Mouse (Mus musculus): ENCODE measurements around the gene Cd163.
A peak's percentile ranks its signal among the peaks of the same experiment; 100 is the strongest.
"Not testable (repeated sequence)": the region's sequence is repeated elsewhere in the genome, so short reads cannot be mapped to it uniquely, and the experiment has no call there.

Cd163 gene

GRCm38 (mm10) chr6:124304356-124304755 is at the start of gene Cd163:
TSS of gene Cd163 (plus strand) at chr6:124304656.
- no peak for DNase-seq

- no peak for DNase-seq
These were observed 48.6 kb upstream of the Cd163 start for GRCm38 (mm10) chr6:124255721-124256470.

- DNase-seq = peak; percentile 14
These were observed 44.1 kb upstream of the Cd163 start for GRCm38 (mm10) chr6:124260198-124260931.

- DNase-seq = peak; percentile 13
These were observed 41.8 kb upstream of the Cd163 start for GRCm38 (mm10) chr6:124262696-124263095.

GRCm38 (mm10) chr6:124273231-124273880 is 31.1 kb upstream of the Cd163 start:
- no peak for DNase-seq

- peak; percentile 32 for DNase-seq
These were observed 26.8 kb upstream of the Cd163 start for GRCm38 (mm10) chr6:124277641-124278040.

GRCm38 (mm10) chr6:124278291-124278690 is 26.2 kb upstream of the Cd163 start:
- no peak for DNase-seq

- DNase-seq = no peak
These were observed 21.7 kb upstream of the Cd163 start for GRCm38 (mm10) chr6:124282731-124283130.

GRCm38 (mm10) chr6:124297378-124297777 is 7.1 kb upstream of the Cd163 start:
- not testable (repeated sequence) for DNase-seq

- no peak for DNase-seq
These were observed 2.8 kb upstream of the Cd163 start for GRCm38 (mm10) chr6:124301447-124302192.

- no peak for DNase-seq
These were observed 4.5 kb downstream of the Cd163 start for GRCm38 (mm10) chr6:124308935-124309334.

- DNase-seq = no peak
These were observed 7.8 kb downstream of the Cd163 start for GRCm38 (mm10) chr6:124312292-124312691.

- no peak for DNase-seq
These were observed 15.9 kb downstream of the Cd163 start for GRCm38 (mm10) chr6:124320371-124320770.

- no peak for DNase-seq
These were observed 17.3 kb downstream of the Cd163 start for GRCm38 (mm10) chr6:124321481-124322475.

GRCm38 (mm10) chr6:124328394-124328991 is 24.0 kb downstream of the Cd163 start:
- no peak for DNase-seq

GRCm38 (mm10) chr6:124329622-124330021 is 25.2 kb downstream of the Cd163 start:
- no peak for DNase-seq

- no peak for DNase-seq
These were observed 40.6 kb downstream of the Cd163 start for GRCm38 (mm10) chr6:124345096-124345495.

- DNase-seq = no peak
These were observed 42.2 kb downstream of the Cd163 start for GRCm38 (mm10) chr6:124346613-124347012.

GRCm38 (mm10) chr6:124353246-124353645 is 48.8 kb downstream of the Cd163 start:
- DNase-seq = no peak

- DNase-seq = no peak
These were observed 54.5 kb downstream of the Cd163 start for GRCm38 (mm10) chr6:124358953-124359352.

GRCm38 (mm10) chr6:124360549-124360948 is 56.1 kb downstream of the Cd163 start:
- no peak for DNase-seq
